Mouse (Mus musculus) sigmoid colon, adult 10 weeks (tissue): Measurements from ENCODE around the gene Mdga1. TPM values are rescaled to one million over a fixed set of nuclear protein-coding genes. Genes with fewer than 3 reads are reported as not detected.

Source experiments
- polyA plus RNA-seq: library from polyadenylated mRNA; stranded (reverse); fragments of 350-450 nt; fragmentation: Illumina TruSeq; extraction: RNeasy Lipid Tissue Mini Kit (QIAGEN cat#74804); gene quantifications from one replicate; pipeline ENCODE4 v1.2.3, GENCODE M21; 2014; ENCODE audit warnings: low read depth, low replicate concordance

The Mdga1 gene
- 0.06 TPM for polyA plus RNA-seq

DNA sequence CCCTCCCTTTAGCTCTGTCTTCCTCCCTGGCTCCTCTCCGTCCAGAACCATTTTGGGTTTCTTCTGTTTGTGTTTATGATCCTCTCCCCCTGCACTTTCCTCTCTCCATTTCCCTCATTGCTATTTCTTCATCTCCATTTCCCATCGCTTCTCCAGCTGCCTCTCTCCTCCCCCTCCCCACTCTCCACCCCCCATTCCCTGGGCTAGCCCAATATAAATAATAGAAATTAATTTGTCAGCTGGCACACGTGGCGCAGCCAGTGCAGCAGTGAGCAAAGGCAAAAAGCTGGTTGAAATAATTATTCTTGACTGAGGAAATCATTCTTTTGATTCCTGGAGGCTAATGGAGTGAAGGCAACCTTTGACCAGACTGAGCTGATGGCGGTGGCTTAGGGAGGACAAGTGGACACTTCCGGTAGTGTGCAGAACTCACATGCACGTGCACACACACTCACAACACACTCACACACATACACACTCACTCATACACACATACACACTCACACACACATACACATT lies at the start of gene Mdga1:
Gene Mdga1 (minus strand): TSS at position 51 of the 519 bp plus-strand sequence.

DNA sequence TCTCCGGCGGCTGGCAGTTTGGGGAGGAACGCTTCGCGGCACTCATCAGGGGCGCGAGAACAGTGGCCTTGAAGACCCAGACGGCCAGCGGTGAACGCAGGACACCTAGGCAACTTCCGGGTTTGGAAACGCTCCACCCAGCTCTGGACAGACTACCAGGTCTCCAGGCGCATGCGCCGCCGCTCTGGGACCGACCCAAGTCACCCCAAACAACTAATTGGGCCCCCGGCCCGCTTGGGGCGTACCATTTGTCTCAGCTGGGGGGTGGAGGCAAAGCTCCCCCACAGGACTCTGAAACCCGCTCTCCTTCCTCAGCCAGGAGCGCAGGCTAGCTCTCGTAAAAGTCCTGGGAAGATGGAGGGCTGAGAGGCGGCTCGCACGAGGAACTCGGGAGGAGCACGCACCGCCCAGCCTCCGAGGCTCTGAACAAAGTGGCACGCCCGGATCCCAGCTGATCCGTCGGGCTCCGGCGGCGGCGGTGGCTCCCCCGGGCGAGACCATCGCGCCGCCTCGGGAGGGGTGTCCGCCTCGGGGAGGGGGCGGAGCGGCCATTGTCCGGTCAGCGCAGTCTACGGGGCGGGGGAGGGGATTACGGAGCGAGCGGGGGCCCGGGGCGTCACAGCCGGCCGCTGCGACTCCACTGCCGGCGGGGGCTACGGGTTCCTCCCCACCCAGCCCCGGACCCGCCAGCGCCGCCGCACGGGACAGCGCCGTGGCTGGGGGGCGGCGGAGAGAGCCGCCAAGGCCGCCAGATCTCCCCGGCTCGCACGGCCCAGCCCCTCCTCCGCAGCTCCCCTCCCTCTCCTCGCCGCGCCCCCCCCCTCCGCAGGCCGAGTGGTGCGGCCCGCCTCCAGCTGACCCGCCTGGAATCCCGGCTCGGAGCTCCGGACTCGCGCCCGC lies 34.6 kb upstream of the Mdga1 start, which contains the start of gene Zfand3:
Gene Zfand3 (plus strand): TSS at position 531 of the 900 bp plus-strand sequence.

Other genes with a start within 250 kb of the Mdga1 start
- gene Zfand3, start 34.6 kb upstream of the Mdga1 start, polyA plus RNA-seq, result 97.8 TPM